Mouse (Mus musculus) E14TG2a.4 (cell line): ENCODE results near the gene Nt5c.
"Not testable (repeated sequence)": the region's sequence is repeated elsewhere in the genome, so short reads cannot be mapped to it uniquely, and the experiment has no call there.

Source experiments
- H3K27me3 ChIP-seq: 2 replicates; pipeline ENCODE4 v1.6.1; 2014; ENCODE audit warnings: low read length, control low read depth; ENCODE audit not compliant: insufficient read depth
- H3K36me3 ChIP-seq: 2 replicates; pipeline ENCODE4 v1.6.1; 2014; ENCODE audit warnings: low read length, control low read depth; ENCODE audit not compliant: insufficient read depth
- H3K4me1 ChIP-seq: replicated peaks from 2 replicates; pipeline ENCODE4 v1.6.1; 2014; ENCODE audit warnings: low read depth, low read length, control low read depth
- H3K4me3 ChIP-seq: replicated peaks from 2 replicates; pipeline ENCODE4 v1.5.1; 2014; ENCODE audit warnings: mild to moderate bottlenecking, low read length
- H3K9me3 ChIP-seq: 2 replicates; pipeline ENCODE4 v1.6.1; 2014; ENCODE audit warnings: low read length, control low read depth
- CTCF ChIP-seq: conservative IDR thresholded peaks from 2 replicates; pipeline ENCODE4 v1.5.1; 2014; ENCODE audit warnings: low read length
- NANOG ChIP-seq: IDR thresholded peaks from 2 replicates; pipeline ENCODE4 v1.6.1; 2014; ENCODE audit warnings: borderline replicate concordance, low read length, mixed read lengths
- POU5F1 ChIP-seq: IDR thresholded peaks from 2 replicates; pipeline ENCODE4 v1.6.1; 2014; ENCODE audit warnings: low read length, borderline replicate concordance

Gene Nt5c

DNA sequence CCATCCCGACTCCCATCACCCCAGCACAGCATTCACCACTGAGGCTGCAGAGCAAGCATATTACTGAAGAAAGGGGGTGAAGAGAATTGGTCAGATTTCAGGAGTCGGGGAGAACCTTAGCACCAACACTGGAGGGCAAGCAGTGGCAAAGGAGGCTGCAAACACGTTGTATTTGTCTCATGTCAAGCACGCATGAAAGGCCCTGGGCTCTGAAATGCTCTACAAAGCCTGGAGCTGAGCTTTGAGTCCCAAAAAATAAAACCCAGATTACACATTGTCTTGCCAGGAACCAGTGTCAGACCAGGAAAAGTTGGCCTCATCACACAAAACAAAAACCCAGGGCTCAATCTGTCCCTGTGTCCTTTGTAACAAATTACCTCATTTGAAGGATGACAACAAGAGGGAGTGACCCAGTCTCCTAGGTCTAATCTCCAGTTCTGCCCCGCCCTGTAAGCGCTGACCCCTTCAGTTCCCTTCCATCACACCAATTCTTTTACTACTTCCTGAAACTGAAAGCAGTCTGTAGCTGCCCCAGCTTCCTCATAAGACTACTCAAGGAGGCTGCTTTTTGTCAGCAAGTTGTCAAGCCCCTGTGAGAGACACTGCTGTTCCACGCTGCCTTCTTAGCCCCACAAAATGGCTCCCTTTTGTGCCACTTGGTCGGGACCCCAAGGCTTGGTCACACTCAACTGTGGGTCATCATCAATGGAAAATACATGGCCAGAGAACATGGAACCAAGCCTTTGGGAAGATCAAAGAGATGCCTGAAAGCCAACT lies 20.9 kb upstream of the Nt5c start:
- no peak for TF ChIP-seq NANOG
- no peak for TF ChIP-seq CTCF
- TF ChIP-seq POU5F1, result no peak
- Histone ChIP-seq H3K27me3 (no peaks in the 10 kb centered on the region), H3K9me3 (no peaks in the 10 kb centered on the region), H3K4me1 (peaks cover 67% of the 10 kb centered on the region), H3K4me3 (peak overlapping the region; percentile 100), H3K36me3 (peaks cover 42% of the 10 kb centered on the region)

DNA sequence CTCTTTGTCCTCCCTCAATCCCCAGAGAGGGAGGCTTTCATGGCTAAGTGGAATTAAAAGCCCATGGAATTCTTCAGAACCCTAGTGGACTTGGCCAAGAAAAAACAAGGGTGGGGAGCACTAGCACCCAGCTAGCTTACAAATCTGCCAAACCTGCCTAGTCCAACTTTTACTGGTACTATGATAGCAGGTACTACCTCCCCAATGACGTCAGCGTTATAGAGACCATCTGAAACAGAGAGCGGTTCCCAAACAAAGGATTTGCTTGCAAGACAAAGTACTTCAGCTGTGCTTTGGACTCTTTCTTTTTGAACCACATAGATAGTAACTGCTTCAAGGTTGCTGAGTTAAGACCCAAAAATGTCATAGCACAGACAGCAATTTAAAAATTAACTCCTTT lies 20.3 kb upstream of the Nt5c start:
- no peaks in the 10 kb centered on the region for H3K9me3 ChIP-seq
- no peaks in the 10 kb centered on the region for H3K27me3 ChIP-seq
- H3K4me3 ChIP-seq, result peak overlapping the region; percentile 100
- TF ChIP-seq NANOG (no peak), POU5F1 (no peak), CTCF (no peak)
- peaks cover 73% of the 10 kb centered on the region for H3K4me1 ChIP-seq
- H3K36me3 ChIP-seq, result peaks cover 42% of the 10 kb centered on the region

DNA sequence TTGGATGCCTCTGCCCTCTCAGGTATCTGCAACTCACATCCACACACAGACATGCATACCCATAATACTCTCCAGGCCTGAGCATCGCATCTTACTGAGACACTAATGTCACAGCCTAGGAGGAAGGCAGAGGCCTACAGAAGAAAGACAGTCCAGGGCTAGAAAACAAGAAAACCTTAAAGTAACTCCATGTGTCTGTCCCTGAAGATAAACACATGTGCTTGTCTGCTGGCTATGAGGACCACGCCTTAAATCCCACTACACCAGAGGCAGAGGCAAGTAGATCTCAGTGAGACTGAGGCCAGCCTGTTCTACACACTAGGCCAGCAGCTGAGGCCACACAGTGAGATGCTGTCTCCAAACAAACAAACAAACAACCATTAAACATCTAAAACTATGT lies 19.5 kb upstream of the Nt5c start:
- no peak for TF ChIP-seq CTCF
- no peak for TF ChIP-seq POU5F1
- TF ChIP-seq NANOG, result no peak
- H3K9me3 ChIP-seq, result no peaks in the 10 kb centered on the region
- H3K27me3 ChIP-seq, result no peaks in the 10 kb centered on the region
- H3K4me1 ChIP-seq, result peaks cover 81% of the 10 kb centered on the region
- peaks cover 42% of the 10 kb centered on the region for H3K36me3 ChIP-seq
- H3K4me3 ChIP-seq, result peak overlapping the region; percentile 100; the same call in 1 of the 2 replicates

DNA sequence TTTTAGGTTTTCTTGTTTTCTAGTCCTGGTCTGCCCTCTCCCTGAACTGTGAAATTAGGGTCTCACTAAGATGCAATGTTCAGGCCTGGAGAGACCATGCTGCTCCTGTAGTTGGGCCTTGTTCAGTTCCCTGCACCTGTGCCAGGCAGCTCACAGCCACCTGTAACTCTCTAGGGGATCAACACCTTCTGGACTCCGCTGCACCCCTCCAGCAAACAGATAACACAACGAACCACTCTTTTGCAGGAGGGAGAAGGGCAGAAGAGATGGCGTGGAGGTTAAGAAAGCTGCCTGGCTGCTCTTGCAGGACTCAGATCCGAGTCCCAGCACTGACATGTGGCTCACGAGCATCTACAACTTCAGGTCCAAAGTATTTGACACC lies 18.8 kb upstream of the Nt5c start:
- peaks cover 42% of the 10 kb centered on the region for H3K36me3 ChIP-seq
- TF ChIP-seq POU5F1, result no peak
- no peak for TF ChIP-seq CTCF
- no peak for TF ChIP-seq NANOG
- no peaks in the 10 kb centered on the region for H3K27me3 ChIP-seq
- H3K4me1 ChIP-seq, result peaks cover 85% of the 10 kb centered on the region
- H3K9me3 ChIP-seq, result no peaks in the 10 kb centered on the region
- peak overlapping the region; percentile 35 for H3K4me3 ChIP-seq

DNA sequence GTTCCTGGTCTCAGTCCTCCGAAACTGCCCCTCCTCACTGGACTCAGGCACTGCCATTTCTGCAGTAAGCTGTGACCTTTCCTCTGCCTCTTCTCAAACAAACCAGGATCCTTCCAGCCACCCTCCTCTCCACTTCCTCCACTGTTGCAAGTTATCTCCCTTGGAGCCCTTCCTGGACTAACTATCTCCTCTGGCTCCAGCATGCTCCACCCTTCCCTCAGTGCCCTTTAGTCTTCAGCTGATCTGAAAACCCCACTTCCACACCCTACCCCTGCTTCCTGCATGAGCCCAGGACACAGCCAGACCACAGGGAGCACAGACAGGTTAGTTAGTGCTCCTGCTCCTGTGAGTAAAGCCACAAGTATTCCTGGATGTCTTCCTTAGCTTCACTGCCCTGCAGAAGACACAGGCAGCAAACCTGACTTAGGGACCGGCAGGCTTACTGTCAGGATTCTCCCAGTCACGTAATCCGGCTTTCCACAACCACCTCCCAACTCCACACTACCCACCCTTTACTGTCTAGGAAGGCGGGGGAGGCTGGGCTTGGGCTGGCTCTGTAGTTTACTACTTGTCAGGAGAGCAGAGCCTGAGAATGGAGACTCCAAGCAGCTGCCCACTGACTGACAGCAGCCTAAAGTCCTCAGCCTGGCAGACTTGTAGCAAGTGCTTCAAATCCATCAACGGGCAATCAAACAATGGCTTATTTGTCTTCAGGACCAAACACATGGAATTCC lies 18.3 kb upstream of the Nt5c start:
- Histone ChIP-seq H3K9me3 (no peaks in the 10 kb centered on the region), H3K27me3 (no peaks in the 10 kb centered on the region), H3K4me3 (peak overlapping the region; percentile 35), H3K36me3 (peaks cover 46% of the 10 kb centered on the region), H3K4me1 (peaks cover 85% of the 10 kb centered on the region)
- TF ChIP-seq POU5F1 (no peak), CTCF (no peak), NANOG (no peak)

DNA sequence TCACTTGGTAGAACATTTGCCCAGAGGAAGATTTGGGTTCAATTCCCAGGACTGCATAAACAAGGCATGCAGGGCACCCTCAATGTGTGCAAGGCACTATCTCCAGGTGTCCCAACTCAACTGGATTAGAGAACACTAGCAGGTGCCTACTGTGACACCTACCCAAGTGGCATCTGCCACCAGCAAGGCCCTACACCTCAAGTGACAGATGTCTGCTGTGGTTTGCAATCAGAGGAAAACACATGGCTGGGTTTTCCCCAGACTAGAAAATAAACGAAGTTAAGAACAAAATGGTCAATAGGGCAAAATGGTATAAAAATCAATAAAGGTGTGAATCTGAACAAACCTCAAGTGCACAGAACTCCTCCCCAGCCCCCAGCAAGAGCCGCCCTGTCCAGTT lies 16.4 kb upstream of the Nt5c start:
- no peaks in the 10 kb centered on the region for H3K27me3 ChIP-seq
- no peaks in the 10 kb centered on the region for H3K9me3 ChIP-seq
- H3K4me1 ChIP-seq, result peaks cover 93% of the 10 kb centered on the region
- no peak overlapping the region for H3K4me3 ChIP-seq
- no peak for TF ChIP-seq CTCF
- TF ChIP-seq POU5F1, result no peak
- no peak for TF ChIP-seq NANOG
- peaks cover 62% of the 10 kb centered on the region for H3K36me3 ChIP-seq

DNA sequence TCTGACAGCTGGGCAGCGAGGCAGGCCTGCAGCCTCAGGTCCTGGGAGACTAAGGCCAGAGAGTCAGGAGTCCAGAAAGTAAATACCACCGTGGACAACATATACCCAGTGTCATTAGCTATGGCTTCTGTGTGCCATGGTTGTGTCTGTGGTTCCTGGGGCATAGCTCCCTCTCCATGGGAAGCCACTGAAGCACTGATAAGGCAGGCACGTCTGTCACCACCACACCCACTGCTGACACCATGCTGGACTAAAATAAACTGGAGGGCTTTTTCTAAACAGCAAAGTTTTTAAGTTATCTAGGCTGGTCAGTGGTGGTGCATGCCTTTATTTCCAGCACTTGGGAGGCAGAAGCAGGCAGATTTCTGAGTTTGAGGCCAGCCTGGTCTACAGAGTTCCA lies 14.9 kb upstream of the Nt5c start:
- TF ChIP-seq POU5F1 (no peak), NANOG (no peak), CTCF (no peak)
- Histone ChIP-seq H3K4me1 (peaks cover 86% of the 10 kb centered on the region), H3K36me3 (peaks cover 62% of the 10 kb centered on the region), H3K9me3 (no peaks in the 10 kb centered on the region), H3K27me3 (no peaks in the 10 kb centered on the region), H3K4me3 (no peak overlapping the region)

DNA sequence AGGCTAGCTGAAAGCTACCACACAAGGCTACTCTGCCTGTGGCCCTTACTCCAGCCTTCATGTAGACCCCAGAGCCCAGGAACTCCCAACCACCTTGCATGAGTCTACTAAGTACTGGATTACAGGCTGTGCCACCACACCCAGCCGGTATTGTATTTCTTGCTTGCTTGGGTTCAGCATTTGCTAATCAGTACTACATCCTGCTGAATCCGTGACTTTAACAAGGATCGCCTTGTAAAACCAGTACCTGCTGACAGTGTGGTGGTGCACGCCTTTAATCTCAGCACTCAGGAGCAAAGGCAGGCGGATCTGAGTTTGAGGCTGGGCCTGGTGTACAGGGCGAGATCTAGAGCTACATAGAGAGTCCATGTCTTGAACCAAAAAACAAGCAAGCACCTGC lies 11.0 kb upstream of the Nt5c start:
- no peak overlapping the region for H3K4me3 ChIP-seq
- no peak for TF ChIP-seq NANOG
- no peak for TF ChIP-seq POU5F1
- TF ChIP-seq CTCF, result no peak
- H3K4me1 ChIP-seq, result peaks cover 68% of the 10 kb centered on the region
- H3K27me3 ChIP-seq, result no peaks in the 10 kb centered on the region
- H3K36me3 ChIP-seq, result peaks cover 70% of the 10 kb centered on the region
- H3K9me3 ChIP-seq, result no peaks in the 10 kb centered on the region

DNA sequence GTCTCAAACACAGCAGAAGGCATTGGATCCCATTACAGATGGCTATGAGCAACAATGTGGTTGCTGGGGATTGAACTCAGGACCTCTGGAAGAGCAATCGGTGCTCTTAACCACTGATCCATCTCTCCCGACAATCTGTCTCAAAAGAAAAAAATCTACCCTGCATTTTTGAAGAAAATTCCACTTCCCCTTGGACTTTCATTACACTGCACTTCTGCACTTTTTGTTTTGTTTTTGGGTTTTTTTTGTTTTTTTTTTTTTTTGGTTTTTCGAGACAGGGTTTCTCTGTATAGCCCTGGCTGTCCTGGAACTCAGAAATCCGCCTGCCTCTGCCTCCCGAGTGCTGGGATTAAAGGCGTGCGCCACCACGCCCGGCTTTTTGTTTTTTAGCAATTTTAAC lies 4.9 kb upstream of the Nt5c start:
- H3K36me3 ChIP-seq, result peaks cover 46% of the 10 kb centered on the region
- H3K9me3 ChIP-seq, H3K4me3 ChIP-seq: not testable (repeated sequence)
- H3K4me1 ChIP-seq, result peaks cover 37% of the 10 kb centered on the region
- H3K27me3 ChIP-seq, result peaks cover 18% of the 10 kb centered on the region
